Mouse (Mus musculus): ENCODE data around the gene Gpd1l.
"Not testable (repeated sequence)": the region's sequence is repeated elsewhere in the genome, so short reads cannot be mapped to it uniquely, and the experiment has no call there.

Gene Gpd1l

DNA sequence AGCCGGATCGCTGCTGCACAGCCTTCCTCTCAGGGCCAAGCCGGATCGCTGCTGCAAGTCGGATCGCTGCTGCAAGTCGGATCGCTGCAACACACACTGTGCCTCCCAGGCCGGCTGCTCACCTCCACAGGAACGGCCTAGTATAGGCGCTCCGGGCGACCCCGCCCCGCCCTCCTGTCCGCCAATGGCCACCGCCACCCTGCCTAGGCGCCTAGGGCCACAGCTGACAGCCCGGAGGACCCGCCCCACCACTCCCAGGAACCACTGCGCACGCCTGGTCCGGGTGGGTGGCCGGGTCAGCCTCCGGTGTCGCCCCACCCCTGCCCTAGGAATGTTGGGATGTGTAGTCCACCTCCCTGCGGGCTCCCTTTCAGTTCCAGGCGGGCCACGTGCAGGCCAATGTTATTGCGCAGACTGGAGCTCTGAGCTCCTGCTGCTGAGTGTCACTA, at the start of gene Gpd1l:
TSS of gene Gpd1l (minus strand) at position 265 of the 449 bp plus-strand sequence.
- peak; percentile 79 for DNase-seq (ENCODE audit: low read depth)

DNA sequence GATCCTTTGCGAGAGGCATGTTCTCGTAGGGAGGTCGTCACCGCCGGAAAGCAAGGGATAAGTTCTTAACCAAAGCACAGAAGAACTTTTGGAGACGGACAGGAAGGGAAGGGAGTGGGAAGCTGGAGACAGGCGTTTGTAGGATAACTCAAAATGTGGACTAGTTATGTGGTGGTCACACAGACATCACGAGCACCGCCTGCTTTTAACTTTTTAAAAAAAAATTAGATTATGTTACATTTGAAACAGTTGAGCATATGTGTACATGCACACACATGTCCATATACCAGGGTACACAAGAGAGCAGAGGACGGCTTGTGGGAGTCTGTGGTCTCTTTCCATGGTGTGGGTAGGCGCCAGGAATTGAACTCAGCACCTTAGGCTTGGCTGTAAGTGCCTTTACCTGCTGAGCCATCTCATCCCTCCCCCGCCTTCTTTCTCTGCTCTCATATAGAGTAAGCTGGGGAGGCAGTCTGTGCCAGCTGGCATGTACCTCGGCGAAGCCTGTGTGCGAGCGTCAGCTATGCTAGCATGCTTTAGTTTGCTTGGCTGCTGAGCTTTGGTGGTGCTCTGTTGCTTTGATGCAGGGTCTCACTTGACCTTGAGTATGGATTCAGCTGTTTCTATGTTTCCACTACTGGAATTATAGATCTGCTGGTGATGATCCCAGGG, 49.0 kb upstream of the Gpd1l start, which contains the start of gene Rps27rt:
TSS of gene Rps27rt (minus strand) at position 51 of the 672 bp plus-strand sequence.
- no peak for DNase-seq (ENCODE audit: low read depth)

DNA sequence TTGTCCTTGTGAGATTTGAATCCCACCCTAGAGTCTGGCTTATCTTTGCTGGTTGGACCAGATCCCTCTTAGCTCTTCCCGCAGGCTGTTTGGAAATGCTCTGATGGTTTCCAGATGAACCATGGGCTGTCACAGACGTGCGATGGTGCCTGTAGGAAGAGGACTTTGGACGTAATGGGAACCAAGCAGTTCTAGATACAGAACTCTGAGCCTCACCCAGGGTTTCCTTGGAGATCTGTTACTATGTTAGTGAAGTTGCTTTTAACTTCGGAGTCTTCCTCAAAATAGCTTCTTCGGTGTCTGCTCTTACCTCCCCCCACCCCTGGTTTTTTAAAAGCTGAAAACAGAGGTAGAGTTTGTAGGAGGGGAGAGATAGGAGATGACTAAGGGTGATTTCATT, 46.2 kb upstream of the Gpd1l start:
- no peak for DNase-seq (ENCODE audit: low read depth)

DNA sequence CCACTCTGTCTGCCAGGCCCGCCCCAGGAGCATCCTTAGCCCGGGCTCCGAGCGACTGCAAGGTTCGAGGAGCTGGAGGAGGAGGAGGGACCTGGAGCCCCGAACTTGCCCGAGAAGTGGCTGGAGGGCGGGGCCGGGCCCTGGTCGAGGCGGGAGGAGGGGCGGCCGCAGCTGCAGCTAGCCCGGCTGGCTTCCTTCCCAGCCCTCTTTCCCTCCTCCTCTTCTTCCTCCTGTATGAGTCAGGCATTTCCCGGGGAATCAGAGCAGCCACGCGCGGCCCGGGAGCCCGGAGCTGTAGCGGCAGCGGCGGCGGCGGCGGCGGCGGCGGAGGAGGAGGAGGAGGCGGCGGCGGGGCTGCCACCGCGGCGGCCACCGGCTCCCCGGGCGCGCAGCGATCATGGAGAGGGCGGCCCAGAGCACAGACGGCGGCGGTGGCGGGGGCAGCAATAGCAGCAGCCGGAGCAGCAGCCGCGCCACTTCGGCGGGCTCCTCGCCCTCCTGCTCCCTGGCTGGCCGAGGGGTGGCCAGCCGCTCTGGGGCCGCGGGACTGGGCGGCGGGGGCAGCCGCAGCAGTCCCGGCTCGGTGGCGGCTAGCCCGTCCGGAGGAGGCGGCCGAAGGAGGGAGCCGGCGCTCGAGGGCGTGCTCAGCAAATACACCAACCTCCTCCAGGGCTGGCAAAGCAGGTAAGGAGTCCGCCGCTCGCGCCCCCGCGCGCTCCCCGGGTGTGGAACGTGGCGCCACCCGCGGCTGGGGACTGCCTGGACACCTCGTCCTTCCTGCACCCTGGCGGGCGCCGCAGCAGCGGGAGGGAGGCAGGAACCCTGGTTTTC, 44.7 kb upstream of the Gpd1l start, which contains the start of gene Osbpl10:
TSS of gene Osbpl10 (plus strand) at position 289 of the 831 bp plus-strand sequence.
- no peak for DNase-seq (ENCODE audit: low read depth)

DNA sequence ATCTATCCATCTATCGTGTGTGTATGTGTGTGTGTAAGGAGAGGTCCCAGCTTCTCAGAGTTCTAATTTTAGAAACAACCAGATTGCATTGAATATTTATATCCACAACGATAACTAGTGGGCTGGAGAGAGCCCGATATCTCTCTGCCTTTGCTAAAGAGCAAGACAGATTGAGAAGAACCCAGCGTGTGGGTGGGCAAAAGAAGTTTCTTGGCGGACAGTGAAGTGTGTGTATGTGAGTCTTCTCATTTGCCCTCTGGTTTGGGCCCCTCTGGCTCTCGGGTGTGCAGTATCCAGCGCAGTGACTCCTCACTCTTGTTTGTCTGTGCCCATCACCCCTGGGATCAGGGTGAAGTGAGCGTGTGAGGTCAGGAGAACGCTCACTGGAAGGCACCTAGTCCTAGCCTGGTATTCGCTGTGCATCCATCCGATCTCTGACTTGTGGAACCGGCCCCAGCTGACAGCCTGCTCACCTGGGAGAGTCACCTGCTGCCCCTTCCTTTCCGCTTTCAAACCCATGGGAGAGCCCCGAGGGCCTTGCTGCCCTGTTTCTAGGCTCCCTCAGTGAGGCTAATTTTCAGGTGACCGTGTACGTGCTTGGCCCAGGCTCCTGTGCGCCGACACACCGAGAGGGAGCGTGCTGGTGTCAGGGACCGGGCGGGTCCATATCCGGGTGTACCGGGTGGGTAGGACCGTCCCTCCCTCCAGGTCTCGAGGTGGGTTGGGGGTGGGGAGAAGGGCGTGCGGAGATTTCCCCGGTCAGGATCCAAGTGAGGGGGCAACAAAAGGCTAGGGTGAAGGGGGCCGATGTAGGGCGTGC, 43.9 kb upstream of the Gpd1l start:
- DNase-seq (ENCODE audit: low read depth): no peak

DNA sequence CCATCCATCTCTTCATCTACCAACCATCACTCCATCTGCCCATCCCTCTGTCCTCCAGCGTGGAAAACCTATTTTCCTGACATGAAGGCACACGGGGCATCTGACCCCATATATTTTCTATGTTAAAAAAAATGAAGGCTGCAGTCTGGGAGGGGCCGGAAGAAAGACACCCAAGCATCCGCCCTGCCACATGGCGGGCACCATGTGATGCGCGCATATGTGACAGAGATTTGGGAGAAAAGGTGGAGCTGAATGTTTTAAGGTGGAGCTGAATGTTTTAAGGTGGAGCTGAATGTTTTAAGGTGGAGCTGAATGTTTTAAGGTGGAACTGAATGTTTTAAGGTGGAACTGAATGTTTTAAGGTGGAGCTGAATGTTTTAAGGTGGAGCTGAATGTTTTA, 32.5 kb upstream of the Gpd1l start:
- DNase-seq (ENCODE audit: low read depth): not testable (repeated sequence)

DNA sequence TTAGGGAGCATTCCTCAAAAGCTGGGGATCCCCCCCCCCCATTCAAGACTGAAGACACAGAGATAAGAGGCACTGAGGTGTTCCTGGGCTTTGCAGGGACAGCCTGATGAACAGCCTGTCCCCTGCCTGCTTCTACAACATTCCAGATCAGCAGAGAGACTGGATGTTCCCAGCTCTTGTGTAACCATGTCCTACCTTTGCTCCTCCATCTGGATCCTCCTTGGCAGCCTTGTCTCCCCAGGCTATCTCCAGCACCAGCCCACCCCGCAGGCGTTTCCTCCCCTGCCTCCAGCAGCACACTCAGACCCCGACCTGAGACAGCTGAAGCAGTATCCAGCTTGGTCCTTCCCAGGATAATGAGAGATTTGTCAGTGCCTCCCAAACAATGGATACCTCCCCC, 30.3 kb upstream of the Gpd1l start:
- no peak for DNase-seq (ENCODE audit: low read depth)

DNA sequence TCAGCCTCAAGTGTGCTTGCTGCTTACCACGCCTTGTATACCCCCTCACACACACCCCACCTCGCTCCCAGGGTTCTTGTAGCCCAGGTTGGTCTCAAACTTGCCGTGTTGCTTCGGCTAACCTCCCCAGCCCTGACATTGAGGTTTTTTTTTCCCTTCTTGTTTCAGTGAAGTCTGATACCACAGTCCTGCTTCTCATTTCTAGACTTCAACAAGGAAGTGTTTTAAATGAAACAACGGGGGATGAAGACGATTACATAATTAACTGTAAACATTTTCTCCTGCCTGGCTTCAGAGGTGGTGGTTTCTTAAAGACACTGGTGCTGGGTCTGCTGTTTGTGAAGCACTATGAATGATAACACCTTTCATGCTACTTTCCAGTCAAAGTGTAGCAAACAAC, 27.1 kb upstream of the Gpd1l start:
- no peak for DNase-seq (ENCODE audit: low read depth)

DNA sequence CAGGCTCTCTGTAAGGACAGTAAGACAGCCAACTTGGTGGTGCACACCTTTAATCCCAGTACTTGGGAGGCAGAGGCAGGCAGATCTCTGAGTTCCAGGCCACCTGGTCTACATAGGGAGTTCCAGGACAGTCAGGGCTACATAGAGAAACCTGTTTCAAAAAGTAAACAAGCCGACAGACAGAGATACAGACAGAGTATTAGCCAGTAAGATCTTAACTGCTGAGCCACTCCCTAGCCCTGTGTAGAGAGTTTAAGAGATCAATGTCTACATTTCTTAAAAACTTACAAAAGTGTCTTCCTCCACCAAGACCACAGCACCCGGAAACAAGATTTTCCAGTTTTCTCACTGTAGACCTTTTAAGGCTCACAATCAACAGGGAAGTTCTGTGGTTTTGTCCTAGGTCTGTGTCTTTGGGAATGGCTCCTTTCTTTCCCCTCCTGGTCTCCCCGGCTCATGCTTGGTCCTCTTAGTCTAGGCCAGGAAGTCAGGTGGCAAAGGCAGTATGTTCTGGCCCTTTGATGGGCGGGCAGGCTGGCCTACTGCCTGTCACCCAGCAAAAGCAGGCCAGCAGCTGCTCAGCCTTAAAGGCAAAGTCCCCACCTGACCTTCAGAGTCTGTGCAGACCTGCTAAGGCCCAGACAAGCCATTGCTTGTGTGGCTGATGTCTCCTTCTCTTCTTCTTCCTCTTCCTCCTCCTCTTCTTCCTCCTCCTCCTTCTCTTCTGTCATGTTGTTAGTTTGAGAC, 26.4 kb upstream of the Gpd1l start:
- DNase-seq (ENCODE audit: low read depth): no peak

DNA sequence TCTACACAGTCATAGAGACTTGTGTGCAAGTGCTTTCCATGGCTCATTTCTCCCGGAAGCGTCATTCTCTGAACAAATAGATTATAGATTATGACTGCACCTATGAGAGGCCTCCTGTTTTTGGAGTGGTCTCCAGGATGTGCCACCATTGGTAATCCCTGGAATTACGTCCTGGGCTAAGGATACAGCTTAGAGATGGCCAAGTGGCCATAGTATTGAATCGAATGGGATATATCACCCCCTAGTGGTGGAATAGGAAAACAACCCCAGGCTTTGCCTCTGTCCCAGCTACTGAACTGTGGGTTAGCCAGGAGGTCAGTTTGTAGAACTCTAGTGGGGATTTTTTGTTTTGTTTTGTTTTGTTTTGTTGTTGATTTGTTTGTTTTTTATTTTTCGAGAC, 23.2 kb upstream of the Gpd1l start:
- peak; percentile 30 for DNase-seq (ENCODE audit: low read depth)

DNA sequence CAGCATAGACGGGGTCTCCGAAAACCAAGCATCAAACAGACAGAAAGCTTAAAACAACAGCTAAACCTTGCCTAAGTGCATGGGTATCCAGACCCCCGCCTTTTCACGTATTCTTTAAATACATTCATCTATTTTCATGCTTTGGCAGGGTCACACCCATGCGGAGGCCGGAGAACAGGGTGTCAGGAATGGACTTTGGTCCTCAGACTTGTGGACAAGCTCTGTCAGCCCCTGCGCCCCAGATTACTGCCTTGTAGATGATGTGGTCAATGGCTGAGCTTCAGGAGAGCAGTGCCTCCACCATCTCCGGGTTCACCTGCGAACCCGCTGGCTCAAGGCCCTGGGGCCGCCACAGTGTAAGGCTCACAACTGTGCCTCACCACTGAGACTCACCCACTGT, 21.6 kb upstream of the Gpd1l start:
- DNase-seq (ENCODE audit: low read depth): no peak

DNA sequence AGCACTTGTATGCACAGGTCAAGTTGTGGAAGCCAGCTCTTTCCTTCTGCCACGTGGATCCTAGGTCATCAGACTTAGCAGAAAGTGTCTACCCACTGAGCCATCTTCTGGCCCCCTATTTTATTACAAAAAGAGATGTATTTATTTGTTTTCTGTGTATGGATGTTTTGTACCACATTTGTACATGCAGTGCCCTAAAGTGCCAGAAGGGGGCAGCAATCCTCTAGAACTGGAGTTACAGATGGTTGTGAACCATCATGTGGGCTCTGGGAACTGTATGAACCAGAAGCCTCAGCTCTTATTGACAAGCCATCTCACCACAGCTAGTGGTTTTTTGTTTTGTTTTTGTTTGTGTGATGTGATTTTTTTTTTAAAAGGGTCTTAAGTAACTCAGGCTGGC, 19.1 kb upstream of the Gpd1l start:
- DNase-seq (ENCODE audit: low read depth): no peak

DNA sequence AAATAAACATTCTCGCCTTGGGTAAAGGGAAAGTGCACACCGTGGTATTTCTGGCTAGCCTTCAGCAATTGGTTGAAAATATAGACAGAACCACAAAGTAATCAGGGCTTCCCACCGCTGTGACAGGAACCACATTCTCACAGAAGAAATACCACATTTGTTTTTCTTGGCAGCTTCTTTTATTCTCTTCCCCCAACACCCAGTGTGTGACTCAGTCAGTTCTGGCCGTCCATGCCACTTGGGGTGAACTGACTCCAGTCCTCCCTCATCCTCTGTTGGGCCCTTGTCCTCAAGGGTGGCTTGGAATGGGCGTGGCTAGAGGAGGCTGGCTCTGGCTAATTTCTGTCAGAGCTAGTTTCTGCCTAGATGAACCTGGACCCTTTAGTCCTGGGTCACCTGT, 14.6 kb upstream of the Gpd1l start:
- DNase-seq (ENCODE audit: low read depth): no peak

DNA sequence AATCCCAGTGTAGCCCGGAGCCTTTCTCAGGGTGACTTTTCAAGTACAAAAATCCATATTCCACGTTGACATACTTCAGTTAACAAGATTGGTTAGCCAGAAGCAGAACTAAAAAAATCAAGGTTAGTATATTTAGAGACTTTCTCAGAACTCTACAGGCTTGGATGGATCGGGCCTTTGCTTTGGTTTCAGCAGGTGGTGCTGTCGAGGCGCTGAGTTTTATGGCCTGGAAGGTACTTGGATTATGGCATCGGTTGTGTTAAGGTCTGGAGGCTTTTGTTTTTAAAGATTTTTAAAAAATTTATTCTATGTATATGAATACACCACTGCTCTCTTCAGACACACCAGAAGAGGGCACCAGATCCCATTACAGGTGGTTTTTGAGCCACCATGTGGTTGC, 11.8 kb upstream of the Gpd1l start:
- no peak for DNase-seq (ENCODE audit: low read depth)

DNA sequence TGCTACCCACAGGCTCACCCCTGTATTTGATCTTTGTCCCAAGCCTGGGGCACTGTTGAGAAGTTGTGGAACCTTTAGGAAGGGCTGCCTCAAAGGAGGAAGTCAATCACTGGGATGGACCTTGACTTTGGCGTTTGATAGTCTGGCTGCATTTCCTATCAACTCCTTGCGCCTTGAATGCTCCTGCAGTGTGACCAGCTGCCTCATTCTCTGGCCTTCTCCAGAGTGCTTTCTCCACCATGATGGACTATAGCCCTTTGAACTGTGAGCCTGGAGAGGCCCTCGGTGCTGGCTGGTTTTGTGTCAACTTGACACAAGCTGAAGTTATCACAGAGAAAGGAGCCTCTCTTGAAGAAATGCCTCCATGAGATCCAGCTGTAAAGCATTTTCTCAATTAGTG, 10.9 kb upstream of the Gpd1l start:
- DNase-seq (ENCODE audit: low read depth): no peak

DNA sequence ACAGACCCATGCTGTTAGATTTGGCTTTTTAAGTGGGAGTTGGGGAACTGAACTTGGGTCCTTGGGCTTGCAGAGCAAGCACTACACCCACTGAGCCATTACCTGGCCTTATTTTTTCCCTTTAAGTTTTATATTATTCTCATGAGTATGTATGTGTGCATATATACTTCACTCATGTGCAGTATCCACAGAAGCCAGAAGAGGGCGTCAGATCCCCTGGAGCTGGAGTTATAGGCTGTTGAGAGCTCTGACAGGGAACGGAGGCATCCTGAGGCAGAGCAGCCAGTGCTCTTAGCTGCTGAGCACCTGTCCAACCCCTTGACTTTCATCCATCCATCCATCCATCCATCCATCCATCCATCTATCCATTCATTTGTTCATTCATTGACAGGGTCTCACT, 2.9 kb upstream of the Gpd1l start:
- no peak for DNase-seq (ENCODE audit: low read depth)

DNA sequence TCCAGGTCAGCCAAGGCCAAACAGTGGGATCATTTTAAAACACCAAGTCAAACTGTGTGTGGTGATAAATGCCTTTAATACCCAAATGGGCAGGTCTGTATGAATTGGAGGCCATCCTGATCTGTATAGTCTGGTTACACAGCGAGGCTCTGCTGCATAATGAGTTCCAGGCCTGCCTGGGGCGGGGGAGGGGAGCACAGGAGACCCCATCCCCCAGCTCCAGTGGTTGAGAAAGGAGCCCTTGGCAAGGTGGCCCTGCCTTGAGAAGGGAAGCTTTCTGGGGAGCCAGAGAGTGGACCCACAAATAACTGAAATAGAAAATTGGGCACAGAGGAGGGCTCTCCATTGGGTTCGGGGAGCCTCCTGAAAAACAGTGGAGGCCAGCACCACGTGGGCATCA, 1.5 kb upstream of the Gpd1l start:
- no peak for DNase-seq (ENCODE audit: low read depth)

DNA sequence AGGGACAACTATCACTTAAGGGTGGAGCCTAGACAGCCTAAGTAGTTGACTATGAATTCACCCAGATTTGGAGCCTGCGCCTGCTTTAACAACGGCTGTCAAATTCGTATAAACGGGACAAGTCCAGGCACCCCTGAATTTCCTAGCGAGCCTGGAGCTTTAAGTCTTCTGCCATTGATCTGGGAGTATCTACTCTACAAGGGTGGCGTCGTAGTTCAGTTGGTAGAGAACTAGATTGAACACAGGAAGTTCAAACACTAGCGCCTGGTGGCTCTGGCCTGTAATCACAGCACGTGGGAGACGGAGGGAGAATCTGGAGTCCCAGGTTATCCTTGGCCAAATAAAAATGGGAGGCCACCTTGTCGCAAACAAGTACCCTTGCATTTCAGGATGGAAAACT, 444 bp upstream of the Gpd1l start:
- DNase-seq (ENCODE audit: low read depth): no peak

DNA sequence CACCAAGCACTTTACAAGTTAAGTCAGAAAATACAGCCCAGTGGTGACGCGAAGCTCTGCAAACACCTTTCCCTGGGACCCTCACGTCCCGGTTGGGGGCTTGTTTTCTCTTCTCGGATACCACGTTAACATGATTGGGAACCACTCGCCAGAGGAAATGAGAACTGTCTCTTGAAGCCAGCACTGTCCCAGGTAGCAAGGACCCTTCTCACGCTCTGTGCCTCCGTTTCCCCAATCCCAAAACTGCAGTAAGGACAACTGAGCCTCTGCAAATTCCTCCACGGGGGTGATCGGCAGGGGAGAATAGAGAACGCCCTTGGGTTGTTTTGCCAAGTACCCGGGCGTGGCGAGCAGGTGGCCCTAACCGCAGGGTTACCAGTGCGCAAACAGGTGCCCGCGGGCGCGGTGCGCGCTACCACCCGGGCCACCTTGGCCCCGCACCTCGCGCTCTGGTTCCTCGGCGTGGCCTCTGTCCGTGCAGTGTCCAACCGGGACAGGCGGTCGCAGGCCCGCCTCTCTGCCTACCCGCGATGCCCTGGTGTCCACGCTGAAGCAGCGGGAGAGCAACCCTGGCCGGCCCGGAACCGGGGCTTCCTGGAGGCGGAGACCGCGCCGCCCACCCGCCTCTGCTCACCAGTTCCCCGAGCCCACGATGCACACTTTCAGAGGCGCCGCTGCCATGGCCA, 607 bp downstream of the Gpd1l start:
- DNase-seq (ENCODE audit: low read depth): no peak

DNA sequence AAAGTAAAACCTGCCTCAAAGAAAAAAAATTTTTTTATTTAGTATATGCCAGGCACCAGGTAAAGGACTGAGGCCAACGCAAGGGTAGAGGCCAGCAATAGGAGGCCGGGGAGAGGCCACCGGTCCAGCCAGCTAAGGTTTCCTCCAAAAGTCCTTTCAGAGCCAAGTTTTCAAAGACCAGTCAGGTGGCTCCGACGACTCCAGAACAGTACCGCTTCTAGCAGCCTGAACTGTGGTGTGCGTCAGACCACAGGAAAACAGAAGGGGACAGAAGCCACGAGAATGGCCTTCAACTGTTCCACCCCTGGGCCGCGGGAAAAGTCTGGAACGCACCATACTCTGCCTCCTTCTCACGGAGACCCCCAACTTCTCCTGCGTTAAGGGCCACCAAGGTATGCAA, 1.2 kb downstream of the Gpd1l start:
- DNase-seq (ENCODE audit: low read depth): no peak

DNA sequence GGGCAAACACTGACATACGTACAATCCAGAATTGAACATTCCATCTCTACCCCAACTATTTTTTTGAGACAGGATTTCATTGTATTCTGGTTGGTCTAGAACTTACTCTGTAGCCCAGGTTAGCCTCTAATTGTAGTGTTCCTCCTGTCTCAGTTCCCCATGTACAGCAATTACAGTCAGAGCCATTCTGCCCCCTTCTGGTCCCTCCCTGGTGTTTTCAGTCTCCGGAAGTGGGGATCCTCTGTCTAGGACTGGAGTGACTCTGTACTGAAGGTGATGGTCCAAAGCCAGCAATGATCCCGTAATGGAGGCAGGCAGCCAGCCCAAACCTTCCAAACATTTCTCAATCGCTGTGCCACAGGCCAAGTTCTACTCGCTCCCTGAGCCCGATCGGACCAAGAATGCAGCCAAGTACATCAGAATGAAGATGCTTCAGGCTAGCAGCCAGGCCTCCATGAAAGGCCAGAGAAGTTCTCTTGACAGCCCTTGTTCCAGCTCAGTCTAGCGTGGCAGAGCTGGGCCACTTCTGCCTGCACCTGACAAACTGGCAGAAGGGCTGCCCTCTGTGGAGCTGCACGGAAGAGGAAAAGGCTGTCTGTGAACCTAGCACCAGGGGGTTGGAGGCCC, 3.2 kb downstream of the Gpd1l start:
- no peak for DNase-seq (ENCODE audit: low read depth)

Measured in c-Kit-positive CD71-negative TER-119-negative erythroid progenitor cells, embryonic 14.5 days (primary cell).